Mouse (Mus musculus) olfactory bulb, adult 2 months (tissue): Measurements from ENCODE around the gene Snd1.

ENCODE experiments used
- CTCF ChIP-seq: fragments of 200-500 bp; IDR thresholded peaks from 2 replicates; pipeline ENCODE4 v1.5.1; 2012; ENCODE audit warnings: low read depth, mild to moderate bottlenecking, low read length, moderate library complexity; ENCODE audit not compliant: insufficient read depth
- POLR2A ChIP-seq: fragments of 200-500 bp; IDR thresholded peaks from 2 replicates; pipeline ENCODE4 v1.6.1; 2012; ENCODE audit warnings: mild to moderate bottlenecking, low read depth, low read length, moderate library complexity; ENCODE audit not compliant: insufficient read depth

- TF ChIP-seq CTCF (no peak), POLR2A (no peak)
Observed at GRCm38 (mm10) chr6:28890426-28890825, 415.5 kb downstream of the Snd1 start.
